Comparison of ENCODE assay signal across 11 mouse cellular contexts in genomic region chr15:78709767-78710166, GRCm38 (mm10). TPM values are rescaled to one million over a fixed set of nuclear protein-coding genes. Genes with fewer than 3 reads are reported as not detected.
DNase-seq lines count a peak whose midpoint lies in the region; ATAC-seq lines count a peak whose summit lies in the region.
"Had no signal": no experiment of that assay in that cellular context is flagged by ENCODE, and none has a peak within 500 bp of the region (broad histone marks: within the 10 kb centered on the region; RNA-seq: fewer than 3 reads in every experiment).

No protein-coding gene starts in this region.

- DNase-seq in adrenal gland, postnatal 14 days, result peak; percentile 69
- DNase-seq in embryo, embryonic 10 days (ENCODE audit: low spot score), result peak; percentile 60
- no peak for DNase-seq in thymus, postnatal 14 days
- DNase-seq in liver, embryonic 11.5 days (ENCODE audit: low spot score), result no peak
- DNase-seq: cerebellum, postnatal 36 days had no signal

- no peaks in the 10 kb centered on the region for H3K9me3 ChIP-seq in hindbrain, embryonic 13.5 days
- no peaks in the 10 kb centered on the region for H3K9me3 ChIP-seq in midbrain, embryonic 15.5 days
- no peaks in the 10 kb centered on the region for H3K9me3 ChIP-seq in intestine, embryonic 15.5 days
- no peaks in the 10 kb centered on the region for H3K9me3 ChIP-seq in liver, embryonic 11.5 days (ENCODE audit: control insufficient read depth, low read length)

- no peak overlapping the region for H3K4me3 ChIP-seq in hindbrain, embryonic 13.5 days
- H3K4me3 ChIP-seq in midbrain, embryonic 15.5 days, result no peak overlapping the region
- no peak overlapping the region for H3K4me3 ChIP-seq in intestine, embryonic 15.5 days (replicated peaks)
- no peak overlapping the region for H3K4me3 ChIP-seq in liver, embryonic 11.5 days (ENCODE audit: low read depth, low read length)

- peak overlapping the region; percentile 57 for H3K9ac ChIP-seq in hindbrain, embryonic 13.5 days
- peak overlapping the region; percentile 22; the same call in 1 of the 2 replicates for H3K9ac ChIP-seq in midbrain, embryonic 15.5 days
- H3K9ac ChIP-seq in intestine, embryonic 15.5 days, result no peak overlapping the region
- H3K9ac ChIP-seq in liver, embryonic 11.5 days (ENCODE audit: low read depth, low read length), result no peak overlapping the region

- peak overlapping the region; percentile 61 for H3K27ac ChIP-seq in hindbrain, embryonic 13.5 days
- peak overlapping the region; percentile 73 for H3K27ac ChIP-seq in midbrain, embryonic 15.5 days
- no peak overlapping the region for H3K27ac ChIP-seq in intestine, embryonic 15.5 days
- no peak overlapping the region for H3K27ac ChIP-seq in liver, embryonic 11.5 days (ENCODE audit: low read depth, low read length)

- peak overlapping the region; percentile 11 for H3K4me2 ChIP-seq in hindbrain, embryonic 13.5 days
- peak overlapping the region; percentile 41 for H3K4me2 ChIP-seq in midbrain, embryonic 15.5 days
- no peak overlapping the region for H3K4me2 ChIP-seq in intestine, embryonic 15.5 days (replicated peaks)
- H3K4me2 ChIP-seq in liver, embryonic 11.5 days, result no peak overlapping the region

- no peaks in the 10 kb centered on the region for H3K36me3 ChIP-seq in hindbrain, embryonic 13.5 days
- no peaks in the 10 kb centered on the region for H3K36me3 ChIP-seq in midbrain, embryonic 15.5 days (replicated peaks)
- no peaks in the 10 kb centered on the region for H3K36me3 ChIP-seq in intestine, embryonic 15.5 days
- no peaks in the 10 kb centered on the region for H3K36me3 ChIP-seq in liver, embryonic 11.5 days (ENCODE audit: control insufficient read depth, insufficient read depth, low read length)

- H3K4me1 ChIP-seq in hindbrain, embryonic 13.5 days (replicated peaks), result peaks cover 68% of the 10 kb centered on the region
- peaks cover 54% of the 10 kb centered on the region for H3K4me1 ChIP-seq in midbrain, embryonic 15.5 days
- no peaks in the 10 kb centered on the region for H3K4me1 ChIP-seq in intestine, embryonic 15.5 days (replicated peaks)
- 0 out of 2 replicates have a peak, but pooled peaks cover 5% of the 10 kb centered on the region for H3K4me1 ChIP-seq in liver, embryonic 11.5 days (replicated peaks; ENCODE audit: control insufficient read depth, insufficient read depth, low read length)

- ATAC-seq in hindbrain, embryonic 13.5 days (ENCODE audit: low FRiP score), result peak; percentile 42; the same call in 1 of the 2 replicates
- peak; percentile 55 for ATAC-seq in midbrain, embryonic 15.5 days (replicated peaks)
- ATAC-seq in intestine, embryonic 15.5 days, result no peak
- no peak for ATAC-seq in liver, embryonic 11.5 days (replicated peaks; ENCODE audit: low FRiP score)
- ATAC-seq: Patski had no signal

- peaks cover 49% of the 10 kb centered on the region for H3K27me3 ChIP-seq in hindbrain, embryonic 13.5 days
- peaks cover 8% of the 10 kb centered on the region; the same call in 1 of the 2 replicates for H3K27me3 ChIP-seq in midbrain, embryonic 15.5 days (replicated peaks)
- H3K27me3 ChIP-seq in intestine, embryonic 15.5 days (replicated peaks), result peaks cover 49% of the 10 kb centered on the region
- peaks cover 52% of the 10 kb centered on the region for H3K27me3 ChIP-seq in liver, embryonic 11.5 days (replicated peaks; ENCODE audit: control insufficient read depth, insufficient read depth, low read length)

- 14% methylated on average over 7 of the region's 7 CpGs for WGBS in hindbrain, embryonic 13.5 days
- 10% methylated on average over 7 of the region's 7 CpGs for WGBS in midbrain, embryonic 15.5 days
- 36% methylated on average over 7 of the region's 7 CpGs for WGBS in intestine, embryonic 15.5 days
- 33% methylated on average over 7 of the region's 7 CpGs for WGBS in liver, embryonic 11.5 days

RNA-seq across cellular contexts. Expression of gene Elfn2, which starts 8.8 kb away (rescaled TPM):
- total RNA-seq in adrenal gland, postnatal 14 days (2021), result 4.4 and 5.6 TPM in 2 replicates
- 4.6 and 5.0 TPM in 2 replicates for polyA plus RNA-seq in hindbrain, embryonic 13.5 days (2015; fragmentation: Nextera tagmentation; extraction: Ambion mirVana)
- 10.1 and 11.1 TPM in 2 replicates for polyA plus RNA-seq in midbrain, embryonic 15.5 days (2015; fragmentation: Nextera tagmentation; extraction: Ambion mirVana)
- 0.08 and 0.29 TPM in 2 replicates for polyA plus RNA-seq in intestine, embryonic 15.5 days (2015; fragmentation: Nextera tagmentation; extraction: Ambion mirVana)
- not detected in 2 replicates for polyA plus RNA-seq in liver, embryonic 11.5 days (2014; fragmentation: Nextera tagmentation; extraction: Ambion mirVana)
- polyA plus RNA-seq: liver, embryonic 16.5 days; stomach, embryonic 14.5 days had no signal

Comparison
In these comparisons a context has a peak if more than half of its experiments do, and no peak if none do; other contexts are left out.
1. DNase-seq: peak in adrenal gland, postnatal 14 days (single experiment) and embryo, embryonic 10 days (single experiment); none in thymus, postnatal 14 days (single experiment) and liver, embryonic 11.5 days (single experiment).
2. ATAC-seq: peak in hindbrain, embryonic 13.5 days (single experiment) and midbrain, embryonic 15.5 days (single experiment); none in intestine, embryonic 15.5 days (single experiment) and liver, embryonic 11.5 days (single experiment).
3. H3K27ac ChIP-seq: peak in hindbrain, embryonic 13.5 days (single experiment) and midbrain, embryonic 15.5 days (single experiment); none in intestine, embryonic 15.5 days (single experiment) and liver, embryonic 11.5 days (single experiment).
4. H3K4me2 ChIP-seq: peak in hindbrain, embryonic 13.5 days (single experiment) and midbrain, embryonic 15.5 days (single experiment); none in intestine, embryonic 15.5 days (single experiment) and liver, embryonic 11.5 days (single experiment).
5. H3K9ac ChIP-seq: peak in hindbrain, embryonic 13.5 days (single experiment) and midbrain, embryonic 15.5 days (single experiment); none in intestine, embryonic 15.5 days (single experiment) and liver, embryonic 11.5 days (single experiment).